Mouse (Mus musculus) ovary, adult 10 weeks (tissue): ENCODE data around the gene Irf2bpl. TPM values are rescaled to one million over a fixed set of nuclear protein-coding genes. Genes with fewer than 3 reads are reported as not detected.

Experiments used
- polyA plus RNA-seq: library from polyadenylated mRNA; stranded (reverse); fragments of 350-450 nt; fragmentation: Illumina TruSeq; extraction: RNeasy Lipid Tissue Mini Kit (QIAGEN cat#74804); gene quantifications from one replicate; pipeline ENCODE4 v1.2.3, GENCODE M21; 2014

Irf2bpl gene
- 36.3 TPM for polyA plus RNA-seq

GRCm38 (mm10) chr12:86884197-86885058 lies at the start of gene Irf2bpl:
Gene Irf2bpl, minus strand, starts transcription at chr12:86884798.

Other genes starting within 250 kb of the Irf2bpl start
- 0.34 TPM for gene Vash1, start 206.1 kb downstream of the Irf2bpl start, polyA plus RNA-seq
- gene Angel1, start 158.3 kb downstream of the Irf2bpl start, polyA plus RNA-seq: 1.4 TPM
- not detected for gene Lrrc74a, start 150.4 kb downstream of the Irf2bpl start, polyA plus RNA-seq
- gene Cipc, start 62.2 kb upstream of the Irf2bpl start, polyA plus RNA-seq: 22.0 TPM
- 0.26 TPM for gene Zdhhc22, start 105.6 kb upstream of the Irf2bpl start, polyA plus RNA-seq
- not detected for gene Tmem63c, start 136.5 kb upstream of the Irf2bpl start, polyA plus RNA-seq
- not detected for gene Ngb, start 217.7 kb upstream of the Irf2bpl start, polyA plus RNA-seq